Mouse (Mus musculus) left cerebral cortex, adult 18-20 months (tissue): ENCODE measurements around the gene Mroh2a. TPM values are rescaled to one million over a fixed set of nuclear protein-coding genes. Genes with fewer than 3 reads are reported as not detected.

Experiments used
- DNase-seq, 2 experiments: peaks; one replicate each; pipeline ENCODE4 v3.0.0; 2021 to 2022; ENCODE audit warnings: low spot score in 2 of 2, mixed read lengths in 1 of 2
- total RNA-seq, 2 experiments: library from RNA; stranded (reverse); gene quantifications; 2 replicates each; pipeline ENCODE4 v1.2.3; 2021

Gene Mroh2a
- total RNA-seq, 2 experiments from 2014 or later: 0.58 TPM; not detected in 1

DNA sequence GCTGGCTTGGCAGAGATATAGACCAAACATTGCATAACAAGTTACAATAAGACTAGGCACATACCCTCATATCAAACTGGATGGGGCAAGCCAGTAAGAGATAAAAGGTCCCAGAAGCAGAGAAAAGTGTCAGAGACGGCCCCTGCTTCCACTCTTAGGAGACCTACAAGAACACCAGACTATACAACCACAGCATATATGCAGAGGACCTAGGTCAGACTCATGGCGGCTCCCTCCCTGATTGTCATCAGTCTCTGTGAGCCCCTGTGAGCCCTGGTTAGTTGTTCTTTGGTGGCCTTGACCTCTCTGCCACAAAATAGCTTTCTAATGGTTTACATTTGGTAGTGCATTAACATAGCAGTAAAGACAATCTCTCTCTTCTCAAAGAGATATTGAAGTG is 82.2 kb downstream of the Mroh2a start:
- no peak for DNase-seq

DNA sequence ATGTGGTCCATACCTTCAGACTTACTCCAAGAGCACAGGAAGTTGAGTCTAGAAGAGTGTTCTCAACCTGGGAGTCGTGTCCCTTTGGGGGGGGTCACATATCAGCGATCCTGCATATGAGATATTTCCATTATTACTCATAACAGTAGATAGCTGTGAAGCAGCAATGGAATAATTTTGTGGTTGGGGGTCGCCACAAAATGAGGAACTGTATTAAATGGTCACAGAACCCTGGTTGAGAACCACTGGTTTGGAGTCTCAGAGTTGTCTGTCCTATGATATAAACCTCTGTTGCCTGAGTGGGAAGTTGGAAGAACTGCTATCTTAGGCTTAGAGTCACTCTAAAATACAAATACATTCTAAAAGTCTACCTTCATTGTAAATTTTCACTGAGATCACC is 83.1 kb downstream of the Mroh2a start:
- no peak for DNase-seq

DNA sequence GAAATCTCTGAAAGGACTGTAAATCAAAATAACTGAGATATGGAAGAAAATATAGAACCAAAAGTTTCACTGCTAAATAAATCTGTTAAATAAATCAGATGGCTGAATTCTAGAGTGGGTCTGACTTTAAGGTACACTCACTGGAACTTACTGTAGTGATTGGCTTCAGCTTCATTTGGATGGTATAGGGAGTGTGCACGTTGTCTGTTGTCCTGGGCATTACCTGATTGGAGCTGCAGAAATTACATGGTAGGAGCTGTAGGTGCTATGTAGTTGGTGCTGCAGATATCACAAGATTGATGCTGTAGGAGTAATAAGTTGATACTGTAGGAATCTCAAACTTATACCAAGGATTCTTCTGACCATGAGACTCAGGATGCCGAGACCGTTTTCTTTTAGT is 83.6 kb downstream of the Mroh2a start:
- no peak for DNase-seq

Other genes with a start within 250 kb of the Mroh2a start
- gene Usp40, start 218.4 kb upstream of the Mroh2a start, total RNA-seq: 10 to 100 TPM; 19.1 to 21.6 TPM
- not detected for gene Ugt1a10, start 171.6 kb upstream of the Mroh2a start, total RNA-seq
- gene Ugt1a9, start 156.2 kb upstream of the Mroh2a start, total RNA-seq: not detected
- not detected for gene Ugt1a8, start 139.2 kb upstream of the Mroh2a start, total RNA-seq
- gene Ugt1a7c, start 131.9 kb upstream of the Mroh2a start, total RNA-seq: under 1 TPM; 0.21 to 0.44 TPM
- gene Ugt1a6b, start 123.7 kb upstream of the Mroh2a start, total RNA-seq: under 1 TPM in 1 of 2 experiments, not detected in 1; 0.30 TPM
- 1 to 10 TPM; 1.4 to 2.1 TPM for gene Ugt1a6a, start 92.2 kb upstream of the Mroh2a start, total RNA-seq
- not detected for gene Ugt1a5, start 61.0 kb upstream of the Mroh2a start, total RNA-seq
- gene Ugt1a2, start 26.4 kb upstream of the Mroh2a start, total RNA-seq: not detected
- gene Dnajb3, start 21.2 kb upstream of the Mroh2a start, total RNA-seq: 1 to 10 TPM; 1.2 TPM
- gene Ugt1a1, start 15.0 kb upstream of the Mroh2a start, total RNA-seq: not detected
- gene Hjurp, start 50.6 kb downstream of the Mroh2a start, total RNA-seq: 10 to 100 TPM; 46.6 to 48.6 TPM
- gene Trpm8, start 50.7 kb downstream of the Mroh2a start, total RNA-seq: under 1 TPM; 0.26 to 0.30 TPM
- gene Spp2, start 180.0 kb downstream of the Mroh2a start, total RNA-seq: under 1 TPM; 0.40 to 0.63 TPM